Mouse (Mus musculus) spleen, adult 2 months (tissue): Measurements from ENCODE around the gene Castor2. TPM values are rescaled to one million over a fixed set of nuclear protein-coding genes. Genes with fewer than 3 reads are reported as not detected.

Experiments
- DNase-seq, 2 experiments: peaks; one replicate each; pipeline versions ENCODE4 v3.0.0 to v3.0.0-alpha.2; 2012 to 2021; ENCODE audit warnings: low spot score in 2 of 2, low read depth in 1 of 2
- H3K27ac ChIP-seq: fragments of 200-500 bp; 2 replicates; pipeline ENCODE4 v1.5.1; 2012; ENCODE audit warnings: low read length, inconsistent platforms; ENCODE audit not compliant: insufficient read depth
- H3K27me3 ChIP-seq: fragments of 200-500 bp; 2 replicates; pipeline ENCODE4 v1.6.1; 2012; ENCODE audit warnings: mild to moderate bottlenecking, moderate library complexity, low read length, inconsistent platforms; ENCODE audit not compliant: control insufficient read depth, insufficient read depth
- H3K36me3 ChIP-seq: fragments of 200-500 bp; 2 replicates; pipeline ENCODE4 v1.6.1; 2012; ENCODE audit warnings: mild to moderate bottlenecking, low read length, inconsistent platforms; ENCODE audit not compliant: control insufficient read depth, insufficient read depth
- H3K4me1 ChIP-seq: fragments of 200-500 bp; 2 replicates; pipeline ENCODE4 v1.6.1; 2011; ENCODE audit warnings: inconsistent platforms; ENCODE audit not compliant: control insufficient read depth, insufficient read depth, insufficient read length
- H3K4me3 ChIP-seq: fragments of 200-500 bp; 2 replicates; pipeline ENCODE4 v1.5.1; 2011; ENCODE audit warnings: mild to moderate bottlenecking, inconsistent platforms; ENCODE audit not compliant: insufficient read depth, insufficient read length; ENCODE audit errors: extremely low read depth
- CTCF ChIP-seq: fragments of 200-500 bp; IDR thresholded peaks from 2 replicates; pipeline ENCODE4 v1.5.1; 2011; ENCODE audit warnings: mild to moderate bottlenecking, inconsistent platforms; ENCODE audit not compliant: insufficient read depth, insufficient read length, insufficient replicate concordance; ENCODE audit errors: extremely low read depth
- POLR2A ChIP-seq: fragments of 200-500 bp; IDR thresholded peaks from 2 replicates; pipeline ENCODE4 v1.6.1; 2011; ENCODE audit warnings: low read depth, low read length, inconsistent platforms
- WGBS: fragments of 180-500 bp; shearing (Covaris S2); methylation state at CpG from one replicate; pipeline ENCODE4 v1.1.7; 2018; 5-methylcytosine and 5-hydroxymethylcytosine counted together
- polyA plus RNA-seq: library from polyadenylated mRNA; depleted of rRNA; stranded (reverse); fragments of >200 nt; gene quantifications from 2 replicates; pipeline ENCODE4 v1.2.3, GENCODE M21; 2012

Gene Castor2
- polyA plus RNA-seq, 1 experiment, result 5.3 TPM

DNA sequence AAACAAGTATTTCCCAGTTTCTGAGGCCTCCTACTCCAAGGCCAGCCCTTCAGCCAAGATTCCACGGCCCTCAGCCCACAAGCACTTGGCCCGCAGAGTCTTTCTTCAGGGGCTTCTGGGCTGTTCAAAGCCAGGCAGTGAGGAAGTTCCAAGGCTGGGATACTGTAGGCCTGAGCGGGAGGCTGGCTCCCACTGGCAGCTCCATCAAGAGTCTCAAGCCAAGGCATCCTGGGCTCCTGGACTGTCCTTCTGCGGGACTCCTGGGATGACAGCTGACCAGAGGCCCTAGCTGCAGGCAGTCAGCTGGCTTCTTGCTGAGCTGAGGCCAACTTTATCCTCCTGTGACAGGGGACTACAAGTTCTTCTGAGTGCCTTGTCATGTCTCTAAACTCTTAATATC lies 48.6 kb downstream of the Castor2 start:
- Histone ChIP-seq H3K27me3 (no peaks in the 10 kb centered on the region), H3K27ac (no peak overlapping the region), H3K4me3 (no peak overlapping the region), H3K4me1 (no peaks in the 10 kb centered on the region), H3K36me3 (peaks cover 12% of the 10 kb centered on the region)
- 87% methylated on average over 4 of the region's 4 CpGs for WGBS
- no peak for DNase-seq
- TF ChIP-seq POLR2A (no peak), CTCF (no peak)

GRCm38 (mm10) chr5:134151895-134152294 lies 52.4 kb downstream of the Castor2 start:
- H3K4me3 ChIP-seq, result no peak overlapping the region
- H3K27me3 ChIP-seq, result no peaks in the 10 kb centered on the region
- H3K27ac ChIP-seq, result no peak overlapping the region
- WGBS, result 93% methylated on average over 11 of the region's 11 CpGs
- H3K36me3 ChIP-seq, result peaks cover 31% of the 10 kb centered on the region
- no peaks in the 10 kb centered on the region for H3K4me1 ChIP-seq
- TF ChIP-seq CTCF, result no peak
- no peak for TF ChIP-seq POLR2A
- no peak for DNase-seq

GRCm38 (mm10) chr5:134155916-134156466 lies 56.5 kb downstream of the Castor2 start:
- H3K27me3 ChIP-seq, result no peaks in the 10 kb centered on the region
- H3K36me3 ChIP-seq, result peaks cover 27% of the 10 kb centered on the region
- H3K4me1 ChIP-seq, result no peaks in the 10 kb centered on the region
- DNase-seq, result no peak
- TF ChIP-seq CTCF (no peak), POLR2A (no peak)
- no peak overlapping the region for H3K4me3 ChIP-seq
- no peak overlapping the region for H3K27ac ChIP-seq
- whole genome bisulfite sequencing, result 92% methylated on average over 7 of the region's 7 CpGs

- Histone ChIP-seq H3K27ac (no peak overlapping the region), H3K36me3 (peaks cover 12% of the 10 kb centered on the region), H3K4me3 (no peak overlapping the region), H3K27me3 (no peaks in the 10 kb centered on the region), H3K4me1 (no peaks in the 10 kb centered on the region)
- WGBS, result 75% methylated on average over 5 of the region's 5 CpGs
- TF ChIP-seq POLR2A, result no peak
- no peak for DNase-seq
Measured at GRCm38 (mm10) chr5:134164688-134165087, 65.2 kb downstream of the Castor2 start.

DNA sequence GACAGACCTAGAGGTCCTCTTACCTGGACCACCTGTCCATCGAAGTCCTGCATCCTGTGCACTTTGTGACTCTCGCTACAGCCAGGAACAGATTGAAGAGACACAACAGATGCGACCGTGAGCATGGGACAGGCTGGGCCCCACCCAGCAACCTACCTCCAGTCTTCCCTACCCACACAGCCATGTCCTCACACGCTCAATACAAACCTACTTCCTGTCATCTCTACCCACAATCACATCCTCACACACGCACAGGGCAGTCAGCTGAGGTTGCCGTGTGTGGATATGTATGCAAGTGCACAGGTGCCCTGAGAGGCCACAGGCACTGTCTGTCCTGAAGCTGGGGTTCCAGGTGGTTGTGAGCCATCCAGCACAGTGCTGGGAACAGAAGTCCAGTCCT lies 67.1 kb downstream of the Castor2 start:
- 55% methylated on average over 7 of the region's 7 CpGs for WGBS
- no peak overlapping the region for H3K27ac ChIP-seq

GRCm38 (mm10) chr5:134168033-134168432 lies 68.5 kb downstream of the Castor2 start:
- WGBS, result 93% methylated on average over 9 of the region's 9 CpGs
- Histone ChIP-seq H3K36me3 (peaks cover 10% of the 10 kb centered on the region; the same call in 1 of the 2 replicates), H3K4me3 (no peak overlapping the region), H3K27me3 (no peaks in the 10 kb centered on the region), H3K27ac (no peak overlapping the region), H3K4me1 (no peaks in the 10 kb centered on the region)
- TF ChIP-seq POLR2A, result no peak
- no peak for TF ChIP-seq CTCF
- DNase-seq, result no peak

More for the DNA sequence above, 67.1 kb downstream of the Castor2 start:
- Histone ChIP-seq H3K27me3 (no peaks in the 10 kb centered on the region), H3K4me3 (no peak overlapping the region), H3K36me3 (peaks cover 12% of the 10 kb centered on the region; the same call in 1 of the 2 replicates), H3K4me1 (no peaks in the 10 kb centered on the region)
- TF ChIP-seq POLR2A (no peak), CTCF (no peak)
- no peak for DNase-seq

DNA sequence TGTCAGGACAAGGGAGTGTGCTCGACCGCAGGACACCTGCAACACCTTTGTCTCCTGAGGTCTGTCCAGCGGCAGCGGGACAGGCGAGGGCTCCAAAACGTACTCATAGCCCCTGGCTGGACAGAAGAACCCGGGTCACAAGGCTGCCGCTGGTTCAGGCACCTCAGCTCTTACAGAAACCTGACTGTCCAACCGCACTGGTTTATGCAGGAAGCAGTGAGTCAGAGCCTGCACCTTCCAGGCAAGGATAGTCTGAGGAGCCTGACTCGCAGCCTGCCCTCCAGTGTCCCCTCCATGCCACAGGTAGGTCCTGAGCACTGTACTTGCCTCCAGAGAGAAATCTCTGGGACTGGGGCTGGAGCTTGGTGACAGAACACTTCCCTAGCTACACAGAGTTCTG lies 69.7 kb downstream of the Castor2 start:
- no peak for DNase-seq
- 96% methylated on average over 10 of the region's 10 CpGs for WGBS
- H3K36me3 ChIP-seq, result peaks cover 8% of the 10 kb centered on the region; the same call in 1 of the 2 replicates
- no peaks in the 10 kb centered on the region for H3K27me3 ChIP-seq
- no peak overlapping the region for H3K4me3 ChIP-seq
- H3K27ac ChIP-seq, result no peak overlapping the region
- TF ChIP-seq CTCF (no peak), POLR2A (no peak)
- no peaks in the 10 kb centered on the region for H3K4me1 ChIP-seq
